In genomic region chr3:94622550-94622949, GRCm38 (mm10) we compare ENCODE assay signal across 25 mouse cellular contexts. TPM values are rescaled to one million over a fixed set of nuclear protein-coding genes. Genes with fewer than 3 reads are reported as not detected.
DNase-seq lines count a peak whose midpoint lies in the region; ATAC-seq lines count a peak whose summit lies in the region.
"Had no signal": no experiment of that assay in that cellular context is flagged by ENCODE, and none has a peak within 500 bp of the region (broad histone marks: within the 10 kb centered on the region; RNA-seq: fewer than 3 reads in every experiment).

No protein-coding gene starts in this region.

- H3K27me3 ChIP-seq in embryonic facial prominence, embryonic 15.5 days: no peaks in the 10 kb centered on the region
- H3K27me3 ChIP-seq in embryonic facial prominence, embryonic 10.5 days (replicated peaks; ENCODE audit: low read depth, poor library complexity, severe bottlenecking): no peaks in the 10 kb centered on the region
- no peaks in the 10 kb centered on the region for H3K27me3 ChIP-seq in heart, embryonic 15.5 days
- H3K27me3 ChIP-seq in liver, embryonic 15.5 days: no peaks in the 10 kb centered on the region
- H3K27me3 ChIP-seq: megakaryocyte, embryonic 14.5 days had no signal

- H3K27ac ChIP-seq in embryonic facial prominence, embryonic 15.5 days (replicated peaks): 0 out of 2 replicates have a peak overlapping the region, but pooled peaks have one; percentile 29
- H3K27ac ChIP-seq in embryonic facial prominence, embryonic 10.5 days (replicated peaks): no peak overlapping the region
- H3K27ac ChIP-seq in heart, embryonic 15.5 days: peak overlapping the region; percentile 62
- H3K27ac ChIP-seq in liver, embryonic 15.5 days (replicated peaks): peak overlapping the region; percentile 75
- H3K27ac ChIP-seq: hindbrain, postnatal 0 days had no signal

- H3K4me2 ChIP-seq in embryonic facial prominence, embryonic 15.5 days (replicated peaks): no peak overlapping the region
- no peak overlapping the region for H3K4me2 ChIP-seq in heart, embryonic 15.5 days
- H3K4me2 ChIP-seq in liver, embryonic 15.5 days: peak overlapping the region; percentile 44

- no peaks in the 10 kb centered on the region for H3K4me1 ChIP-seq in embryonic facial prominence, embryonic 15.5 days
- H3K4me1 ChIP-seq in embryonic facial prominence, embryonic 10.5 days: no peaks in the 10 kb centered on the region
- H3K4me1 ChIP-seq in heart, embryonic 15.5 days (replicated peaks): peaks cover 24% of the 10 kb centered on the region
- H3K4me1 ChIP-seq in liver, embryonic 15.5 days (replicated peaks): peaks cover 36% of the 10 kb centered on the region

- no peak overlapping the region for H3K4me3 ChIP-seq in embryonic facial prominence, embryonic 15.5 days (replicated peaks)
- no peak overlapping the region for H3K4me3 ChIP-seq in embryonic facial prominence, embryonic 10.5 days
- no peak overlapping the region for H3K4me3 ChIP-seq in heart, embryonic 15.5 days
- no peak overlapping the region for H3K4me3 ChIP-seq in liver, embryonic 15.5 days (replicated peaks)
- H3K4me3 ChIP-seq: megakaryocyte, embryonic 14.5 days had no signal

- ATAC-seq in embryonic facial prominence, embryonic 15.5 days (ENCODE audit: insufficient number of reproducible peaks, low FRiP score, low TSS enrichment, low read depth): no peak
- ATAC-seq in heart, embryonic 15.5 days (replicated peaks; ENCODE audit: insufficient number of reproducible peaks, insufficient read depth, low FRiP score, low read depth): no peak
- ATAC-seq in liver, embryonic 15.5 days (ENCODE audit: insufficient read depth): peak; percentile 89
- no peak; the same call in 1 of the 2 replicates for ATAC-seq in megakaryocyte-erythroid progenitor cell, adult 5-6 weeks (replicated peaks; ENCODE audit: low FRiP score, low TSS enrichment, poor library complexity, severe bottlenecking)
- ATAC-seq: CD4-positive, CD25-positive, alpha-beta regulatory T cell, adult 4 months; forebrain, embryonic 14.5 days; hindbrain, postnatal 0 days had no signal

- H3K9ac ChIP-seq in embryonic facial prominence, embryonic 15.5 days: no peak overlapping the region
- no peak overlapping the region for H3K9ac ChIP-seq in heart, embryonic 15.5 days
- H3K9ac ChIP-seq in liver, embryonic 15.5 days: peak overlapping the region; percentile 6; the same call in 1 of the 2 replicates

- WGBS in embryonic facial prominence, embryonic 15.5 days: 84% methylated on average over 10 of the region's 10 CpGs
- WGBS in embryonic facial prominence, embryonic 10.5 days: 92% methylated on average over 10 of the region's 10 CpGs
- WGBS in heart, embryonic 15.5 days: 71% methylated on average over 10 of the region's 10 CpGs
- WGBS in liver, embryonic 15.5 days (ENCODE audit: insufficient replicate concordance): 65% methylated on average over 10 of the region's 10 CpGs

- no peaks in the 10 kb centered on the region for H3K36me3 ChIP-seq in embryonic facial prominence, embryonic 15.5 days
- H3K36me3 ChIP-seq in embryonic facial prominence, embryonic 10.5 days (replicated peaks): no peaks in the 10 kb centered on the region
- H3K36me3 ChIP-seq in heart, embryonic 15.5 days: no peaks in the 10 kb centered on the region
- peaks cover 21% of the 10 kb centered on the region for H3K36me3 ChIP-seq in liver, embryonic 15.5 days (replicated peaks)

- H3K9me3 ChIP-seq in embryonic facial prominence, embryonic 15.5 days (replicated peaks): no peaks in the 10 kb centered on the region
- no peaks in the 10 kb centered on the region for H3K9me3 ChIP-seq in embryonic facial prominence, embryonic 10.5 days
- no peaks in the 10 kb centered on the region for H3K9me3 ChIP-seq in heart, embryonic 15.5 days (replicated peaks)
- H3K9me3 ChIP-seq in liver, embryonic 15.5 days (replicated peaks): no peaks in the 10 kb centered on the region
- H3K9me3 ChIP-seq: G1E; megakaryocyte, embryonic 14.5 days had no signal

- DNase-seq in embryonic facial prominence, embryonic 10.5 days (ENCODE audit: low spot score): no peak
- DNase-seq in heart, adult 8-10 months (ENCODE audit: low spot score): no peak
- peak; percentile 30 for DNase-seq in c-Kit-positive CD71-positive TER-119-negative erythroid progenitor cells, embryonic 14.5 days (ENCODE audit: low read depth)
- no peak for DNase-seq in thymus, adult 18-20 months
- DNase-seq: cerebellum, adult 9-11 months; gastrocnemius, postnatal 36 days; kidney, adult 2 months; kidney, postnatal 25 days; layer of hippocampus, adult 9-11 months; right cerebral cortex, adult 18-20 months had no signal

RNA-seq across cellular contexts. Expression of gene Gm10972, which starts 20.4 kb away (rescaled TPM):
- polyA plus RNA-seq in embryonic facial prominence, embryonic 15.5 days (2015; fragmentation: Nextera tagmentation; extraction: Ambion mirVana): not detected in 2 replicates
- not detected in 2 replicates for polyA plus RNA-seq in embryonic facial prominence, embryonic 10.5 days (2016; fragmentation: Nextera tagmentation; extraction: Ambion mirVana)
- polyA plus RNA-seq in heart, embryonic 15.5 days (2015; fragmentation: Nextera tagmentation; extraction: Ambion mirVana): not detected in 2 replicates
- not detected for total RNA-seq in heart, adult 8-10 months (2022)
- polyA plus RNA-seq in liver, embryonic 15.5 days (2015; fragmentation: Nextera tagmentation; extraction: Ambion mirVana): not detected in 2 replicates
- total RNA-seq in megakaryocyte-erythroid progenitor cell, adult 5-6 weeks (2014; fragmentation: Nextera tagmentation): not detected in 2 replicates
- total RNA-seq in megakaryocyte-erythroid progenitor cell, adult 5-6 weeks (2017): not detected in 2 replicates
- total RNA-seq: adrenal gland, postnatal 4 days; G1E; gastrocnemius, postnatal 36 days; heart, postnatal 36 days; hindbrain, postnatal 0 days; liver, adult 2 months had no signal
- polyA plus RNA-seq: CD4-positive, CD25-positive, alpha-beta regulatory T cell, adult 4 months; embryonic facial prominence, embryonic 14.5 days; forebrain, embryonic 14.5 days; G1E; hindbrain, postnatal 0 days; kidney, adult 2 months; liver, adult 2 months; neural tube, embryonic 11.5 days; small intestine, adult 2 months had no signal

RNA-seq across cellular contexts. Expression of gene Tuft1, which starts 36.1 kb away (rescaled TPM):
- 25.8 and 27.0 TPM in 2 replicates for polyA plus RNA-seq in embryonic facial prominence, embryonic 15.5 days (2015; fragmentation: Nextera tagmentation; extraction: Ambion mirVana)
- 4.2 and 4.7 TPM in 2 replicates for polyA plus RNA-seq in embryonic facial prominence, embryonic 10.5 days (2016; fragmentation: Nextera tagmentation; extraction: Ambion mirVana)
- 5.3 and 7.2 TPM in 2 replicates for polyA plus RNA-seq in heart, embryonic 15.5 days (2015; fragmentation: Nextera tagmentation; extraction: Ambion mirVana)
- total RNA-seq in heart, adult 8-10 months (2022): 1 to 10 TPM; 2.1 to 3.5 (median 2.4) TPM
- 10.9 and 12.6 TPM in 2 replicates for polyA plus RNA-seq in liver, embryonic 15.5 days (2015; fragmentation: Nextera tagmentation; extraction: Ambion mirVana)
- total RNA-seq in megakaryocyte-erythroid progenitor cell, adult 5-6 weeks (2014; fragmentation: Nextera tagmentation): 6.6 and 6.7 TPM in 2 replicates
- 7.4 and 10.4 TPM in 2 replicates for total RNA-seq in megakaryocyte-erythroid progenitor cell, adult 5-6 weeks (2017)

RNA-seq across cellular contexts. Expression of gene Snx27, which starts 40.0 kb away (rescaled TPM):
- 47.8 and 48.9 TPM in 2 replicates for polyA plus RNA-seq in embryonic facial prominence, embryonic 15.5 days (2015; fragmentation: Nextera tagmentation; extraction: Ambion mirVana)
- polyA plus RNA-seq in embryonic facial prominence, embryonic 10.5 days (2016; fragmentation: Nextera tagmentation; extraction: Ambion mirVana): 39.3 and 40.7 TPM in 2 replicates
- 30.7 and 32.0 TPM in 2 replicates for polyA plus RNA-seq in heart, embryonic 15.5 days (2015; fragmentation: Nextera tagmentation; extraction: Ambion mirVana)
- total RNA-seq in heart, adult 8-10 months (2022): 10 to 100 TPM; 24.8 to 29.0 (median 27.0) TPM
- polyA plus RNA-seq in liver, embryonic 15.5 days (2015; fragmentation: Nextera tagmentation; extraction: Ambion mirVana): 12.0 and 12.1 TPM in 2 replicates
- total RNA-seq in megakaryocyte-erythroid progenitor cell, adult 5-6 weeks (2014; fragmentation: Nextera tagmentation): 24.2 and 45.2 TPM in 2 replicates
- total RNA-seq in megakaryocyte-erythroid progenitor cell, adult 5-6 weeks (2017): 30.2 and 30.5 TPM in 2 replicates
